Mouse (Mus musculus): ENCODE measurements around the gene Hamp2.

DNA sequence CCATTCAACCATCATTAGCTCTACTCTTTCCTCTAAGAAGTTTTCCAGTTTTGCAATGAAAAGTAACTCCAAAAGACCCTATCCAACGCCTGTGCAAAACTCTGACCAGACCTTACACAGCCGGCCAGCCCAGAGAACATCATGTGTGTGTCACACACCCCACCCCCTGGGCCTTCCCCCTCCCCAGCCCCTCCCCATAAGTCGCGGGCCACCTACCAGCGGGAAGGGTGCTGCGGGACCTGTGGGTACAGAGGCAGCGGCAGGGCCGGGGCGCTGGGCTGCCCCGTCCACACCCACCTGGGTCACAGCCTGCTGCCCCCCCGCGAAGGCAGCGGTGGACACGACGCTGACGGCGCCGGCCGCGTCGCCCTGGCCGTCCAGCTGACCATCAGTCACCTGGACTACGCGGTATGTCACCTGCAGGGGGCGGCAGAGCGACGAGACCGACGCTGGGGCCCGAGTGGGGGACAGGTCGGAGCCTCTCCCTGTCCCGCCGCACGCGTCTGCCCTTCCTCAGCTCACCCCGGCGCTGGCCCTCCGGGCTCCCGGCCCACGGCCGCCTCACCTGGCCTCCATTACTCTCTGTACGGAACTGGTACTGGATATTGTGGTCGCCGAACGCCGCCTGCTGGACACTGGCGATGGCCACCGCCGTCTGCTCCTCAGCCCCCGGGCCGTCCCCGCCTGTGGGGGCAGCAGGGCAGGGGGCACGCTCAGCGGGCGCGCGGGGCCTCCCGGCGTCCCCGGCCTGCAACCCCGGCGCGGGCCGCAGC lies 31.3 kb upstream of the Hamp2 start:
- TF ChIP-seq MYOD1 (IDR thresholded peaks at IDR 0.05; ENCODE audit: control insufficient read depth in 1 of 3, insufficient read length in 2 of 3, low read depth in 2 of 3) (peak in 2 of 3 experiments; percentile 41 to 65), POLR2A (IDR thresholded peaks at IDR 0.05; ENCODE audit: insufficient read length, low read depth) (peak; percentile 55), TCF12 (IDR thresholded peaks at IDR 0.05; ENCODE audit: insufficient read depth, poor library complexity, severe bottlenecking) (no peak), E2F4 (IDR thresholded peaks at IDR 0.05; ENCODE audit: insufficient read depth) (no peak)

All from myocyte (in vitro differentiated cells).